Mouse (Mus musculus) G1E (cell line): ENCODE results near the gene Ldah. TPM values are rescaled to one million over a fixed set of nuclear protein-coding genes. Genes with fewer than 3 reads are reported as not detected.

Experiments
- ATAC-seq: 2 replicates; pipeline ENCODE4 v1.8.0; 2016; ENCODE audit warnings: mild to moderate bottlenecking; ENCODE audit not compliant: insufficient number of reproducible peaks, poor library complexity, low FRiP score, severe bottlenecking; ENCODE audit errors: extremely low read depth
- DNase-seq: peaks from one replicate; pipeline ENCODE4 v3.0.0; 2012; ENCODE audit warnings: low spot score
- H3K27me3 ChIP-seq: 2 replicates; pipeline ENCODE4 v1.6.1; 2012; ENCODE audit warnings: mild to moderate bottlenecking, low read length, inconsistent platforms; ENCODE audit not compliant: insufficient read depth
- H3K36me3 ChIP-seq: replicated peaks from 2 replicates; pipeline ENCODE3; 2012; ENCODE audit warnings: mild to moderate bottlenecking, inconsistent platforms
- H3K4me1 ChIP-seq: 2 replicates; pipeline ENCODE4 v1.6.1; 2012; ENCODE audit warnings: low read depth, low read length, inconsistent platforms, mixed read lengths; ENCODE audit not compliant: insufficient read depth
- H3K4me3 ChIP-seq: 2 replicates; pipeline ENCODE4 v1.5.1; 2012; ENCODE audit warnings: low read depth, mild to moderate bottlenecking, inconsistent platforms, low read length, moderate library complexity, mixed read lengths
- H3K9me3 ChIP-seq: replicated peaks from 2 replicates; pipeline ENCODE4 v1.6.1; 2012; ENCODE audit warnings: inconsistent platforms
- CTCF ChIP-seq: IDR thresholded peaks from 2 replicates; pipeline ENCODE4 v1.5.1; 2012; ENCODE audit warnings: low read depth, low read length, inconsistent platforms, mixed read lengths
- GATA1 ChIP-seq: IDR thresholded peaks from 2 replicates; pipeline ENCODE4 v1.6.1; 2012; ENCODE audit warnings: borderline replicate concordance, low read length, inconsistent platforms, mixed read lengths
- GATA2 ChIP-seq: IDR thresholded peaks from 2 replicates; pipeline ENCODE4 v1.6.1; 2012; ENCODE audit warnings: low read depth, low read length, inconsistent platforms, borderline replicate concordance
- POLR2AphosphoS5 ChIP-seq: IDR thresholded peaks from 2 replicates; pipeline ENCODE4 v1.6.1; 2012; ENCODE audit warnings: low read depth, low read length, inconsistent platforms; ENCODE audit not compliant: insufficient replicate concordance
- TAL1 ChIP-seq: conservative IDR thresholded peaks from 2 replicates; pipeline ENCODE4 v1.6.1; 2012; ENCODE audit warnings: low read depth, low read length, inconsistent platforms, mixed read lengths
- polyA plus RNA-seq: library from polyadenylated mRNA; stranded (reverse); fragments of >175 nt; gene quantifications from 2 replicates; pipeline ENCODE4 v1.2.3, GENCODE M21; 2012
- total RNA-seq, 2 experiments: library from RNA; stranded (forward) in 1 of 2; stranded (reverse) in 1 of 2; fragments of 200-1000 nt in 1 of 2; fragments of >200 nt in 1 of 2; fragmentation: Nextera tagmentation in 1 of 2; gene quantifications; 2 replicates each; pipeline ENCODE4 v1.2.3; 2014 to 2017

The Ldah gene
- total and polyA plus RNA-seq, 3 experiments = 0.38 TPM; not detected in 2

GRCm38 (mm10) chr12:8189722-8190121, 18.2 kb upstream of the Ldah start:
- ATAC-seq = no peak
- Histone ChIP-seq H3K4me3 (no peak overlapping the region), H3K4me1 (no peaks in the 10 kb centered on the region), H3K36me3 (no peaks in the 10 kb centered on the region), H3K9me3 (peaks cover 4% of the 10 kb centered on the region; the same call in 1 of the 2 replicates), H3K27me3 (no peaks in the 10 kb centered on the region)
- TF ChIP-seq CTCF (no peak), GATA1 (no peak), TAL1 (no peak), GATA2 (no peak), POLR2AphosphoS5 (no peak)
- no peak for DNase-seq

- ATAC-seq (no peak), DNase-seq (no peak)
- Histone ChIP-seq H3K27me3 (peaks cover 2% of the 10 kb centered on the region; the same call in 1 of the 2 replicates), H3K4me1 (no peaks in the 10 kb centered on the region), H3K4me3 (no peak overlapping the region), H3K9me3 (peaks cover 5% of the 10 kb centered on the region), H3K36me3 (no peaks in the 10 kb centered on the region)
- no peak for TF ChIP-seq GATA2
- TF ChIP-seq CTCF = no peak
Observed at GRCm38 (mm10) chr12:8205721-8206120, 2.2 kb upstream of the Ldah start.

GRCm38 (mm10) chr12:8207578-8207977, 329 bp upstream of the Ldah start:
- Histone ChIP-seq H3K4me1 (no peaks in the 10 kb centered on the region), H3K9me3 (peaks cover 5% of the 10 kb centered on the region), H3K4me3 (no peak overlapping the region), H3K36me3 (no peaks in the 10 kb centered on the region), H3K27me3 (peaks cover 2% of the 10 kb centered on the region; the same call in 1 of the 2 replicates)
- DNase-seq (no peak), ATAC-seq (no peak)
- TF ChIP-seq CTCF (no peak), GATA2 (no peak), TAL1 (no peak), GATA1 (no peak), POLR2AphosphoS5 (no peak)

- H3K36me3 ChIP-seq = no peaks in the 10 kb centered on the region
- H3K27me3 ChIP-seq = no peaks in the 10 kb centered on the region
- DNase-seq (no peak), ATAC-seq (no peak)
- H3K4me3 ChIP-seq = no peak overlapping the region
- H3K4me1 ChIP-seq = no peaks in the 10 kb centered on the region
- peaks cover 4% of the 10 kb centered on the region; the same call in 1 of the 2 replicates for H3K9me3 ChIP-seq
- TF ChIP-seq POLR2AphosphoS5 (no peak), GATA1 (no peak), CTCF (no peak), GATA2 (no peak), TAL1 (no peak)
Observed at GRCm38 (mm10) chr12:8216392-8217280, 8.7 kb downstream of the Ldah start.

GRCm38 (mm10) chr12:8223036-8223435, 15.1 kb downstream of the Ldah start:
- ATAC-seq (no peak), DNase-seq (no peak)
- no peaks in the 10 kb centered on the region for H3K27me3 ChIP-seq
- H3K4me1 ChIP-seq = no peaks in the 10 kb centered on the region
- H3K36me3 ChIP-seq = no peaks in the 10 kb centered on the region
- peaks cover 4% of the 10 kb centered on the region; the same call in 1 of the 2 replicates for H3K9me3 ChIP-seq
- H3K4me3 ChIP-seq = no peak overlapping the region
- TF ChIP-seq TAL1 (no peak), POLR2AphosphoS5 (no peak), GATA2 (no peak), GATA1 (no peak), CTCF (no peak)

- TF ChIP-seq GATA2 = no peak
- no peak for TF ChIP-seq CTCF
- no peak for TF ChIP-seq GATA1
- no peak for TF ChIP-seq TAL1
- no peak for TF ChIP-seq POLR2AphosphoS5
- no peak for DNase-seq
- H3K27me3 ChIP-seq = no peaks in the 10 kb centered on the region
- H3K9me3 ChIP-seq = no peaks in the 10 kb centered on the region
- no peak overlapping the region for H3K4me3 ChIP-seq
- no peak for ATAC-seq
- H3K4me1 ChIP-seq = no peaks in the 10 kb centered on the region
- no peaks in the 10 kb centered on the region for H3K36me3 ChIP-seq
Observed at GRCm38 (mm10) chr12:8231101-8231500, 23.2 kb downstream of the Ldah start.

- ATAC-seq = no peak
- DNase-seq = no peak
- H3K36me3 ChIP-seq = no peaks in the 10 kb centered on the region
Observed at GRCm38 (mm10) chr12:8232679-8233078, 24.8 kb downstream of the Ldah start.

More at GRCm38 (mm10) chr12:8232679-8233078, 24.8 kb downstream of the Ldah start:
- Histone ChIP-seq H3K4me1 (no peaks in the 10 kb centered on the region), H3K27me3 (no peaks in the 10 kb centered on the region), H3K9me3 (no peaks in the 10 kb centered on the region), H3K4me3 (no peak overlapping the region)
- TF ChIP-seq GATA2 (no peak), POLR2AphosphoS5 (no peak), CTCF (no peak), TAL1 (no peak), GATA1 (no peak)
